In genomic region chr16:34125595-34125994, GRCm38 (mm10) we compare ENCODE assay signal across 9 mouse cellular contexts.
DNase-seq lines count a peak whose midpoint lies in the region; ATAC-seq lines count a peak whose summit lies in the region.
"Had no signal": no experiment of that assay in that cellular context is flagged by ENCODE, and none has a peak within 500 bp of the region (broad histone marks: within the 10 kb centered on the region; RNA-seq: fewer than 3 reads in every experiment).

No protein-coding gene starts in this region.

- intact Hi-C loops in heart, postnatal 25 days (cut with DNase I): loop anchor here (5.0 kb wide), 2 partner anchors 67 to 162 kb away; no protein-coding TSS in a partner anchor

- no peak overlapping the region for H3K4me2 ChIP-seq in forebrain, embryonic 13.5 days
- no peak overlapping the region for H3K4me2 ChIP-seq in lung, embryonic 16.5 days (ENCODE audit: low read depth, low read length)
- H3K4me2 ChIP-seq: heart, embryonic 13.5 days had no signal

- no peaks in the 10 kb centered on the region for H3K27me3 ChIP-seq in forebrain, embryonic 13.5 days
- no peaks in the 10 kb centered on the region for H3K27me3 ChIP-seq in lung, embryonic 16.5 days (ENCODE audit: control insufficient read depth, insufficient read depth, low read depth, low read length)
- H3K27me3 ChIP-seq: heart, embryonic 13.5 days had no signal

- H3K36me3 ChIP-seq in forebrain, embryonic 13.5 days (ENCODE audit: poor library complexity, severe bottlenecking): 0 out of 2 replicates have a peak, but pooled peaks cover 8% of the 10 kb centered on the region
- H3K36me3 ChIP-seq in lung, embryonic 16.5 days (ENCODE audit: control insufficient read depth, insufficient read depth, low read length): no peaks in the 10 kb centered on the region

- peak; percentile 64 for DNase-seq in ES-CJ7 (ENCODE audit: low read depth, low spot score)
- peak; percentile 39 for DNase-seq in c-Kit-positive CD71-negative TER-119-negative erythroid progenitor cells, embryonic 14.5 days (ENCODE audit: low read depth)
- peak; percentile 27 for DNase-seq in heart, postnatal 25 days (ENCODE audit: low spot score)
- peak; percentile 73 to 90 for DNase-seq in layer of hippocampus, adult 18-20 months (ENCODE audit: low spot score in 2 of 2)
- peak; percentile 62 for DNase-seq in ovary, postnatal 14 days (ENCODE audit: low spot score)
- peak; percentile 60 to 66 for DNase-seq in thymus, postnatal 36 days

- H3K4me3 ChIP-seq in forebrain, embryonic 13.5 days: no peak overlapping the region
- H3K4me3 ChIP-seq in lung, embryonic 16.5 days (ENCODE audit: low read length): no peak overlapping the region
- H3K4me3 ChIP-seq: heart, embryonic 13.5 days had no signal

- ATAC-seq in forebrain, embryonic 13.5 days: peak; percentile 58; the same call in 1 of the 2 replicates
- peak; percentile 84 for ATAC-seq in lung, embryonic 16.5 days (ENCODE audit: low read depth)

- no peak overlapping the region for H3K9ac ChIP-seq in forebrain, embryonic 13.5 days
- H3K9ac ChIP-seq in lung, embryonic 16.5 days (ENCODE audit: low read length): no peak overlapping the region
- H3K9ac ChIP-seq: heart, embryonic 13.5 days had no signal

- H3K27ac ChIP-seq in forebrain, embryonic 13.5 days: no peak overlapping the region
- no peak overlapping the region for H3K27ac ChIP-seq in lung, embryonic 16.5 days (ENCODE audit: low read length)
- H3K27ac ChIP-seq: heart, embryonic 13.5 days had no signal

- no peaks in the 10 kb centered on the region for H3K9me3 ChIP-seq in forebrain, embryonic 13.5 days (replicated peaks)
- H3K9me3 ChIP-seq in lung, embryonic 16.5 days (ENCODE audit: control insufficient read depth, low read length): no peaks in the 10 kb centered on the region
- H3K9me3 ChIP-seq: heart, embryonic 13.5 days had no signal

- 6% methylated on average over 2 of the region's 2 CpGs for WGBS in forebrain, embryonic 13.5 days
- 7% methylated on average over 2 of the region's 2 CpGs for WGBS in lung, embryonic 16.5 days

- H3K4me1 ChIP-seq in forebrain, embryonic 13.5 days: no peaks in the 10 kb centered on the region
- no peaks in the 10 kb centered on the region for H3K4me1 ChIP-seq in lung, embryonic 16.5 days (replicated peaks; ENCODE audit: control insufficient read depth, insufficient read depth, low read length)
- H3K4me1 ChIP-seq: heart, embryonic 13.5 days had no signal

Comparison
In these comparisons a context has a peak if more than half of its experiments do, and no peak if none do; other contexts are left out.
1. DNase-seq: peak in every context shown above with its lines; median percentile 82 in layer of hippocampus, adult 18-20 months; 64 in ES-CJ7; 63 in thymus, postnatal 36 days; 62 in ovary, postnatal 14 days; 39 in c-Kit-positive CD71-negative TER-119-negative erythroid progenitor cells, embryonic 14.5 days; 27 in heart, postnatal 25 days.